Mouse (Mus musculus) heart, embryonic 14.5 days (tissue): ENCODE results near the gene Ctnna2. TPM values are rescaled to one million over a fixed set of nuclear protein-coding genes. Genes with fewer than 3 reads are reported as not detected.
A peak's percentile ranks its signal among the peaks of the same experiment; 100 is the strongest.

Experiments used
- ATAC-seq: fragments of 200-750 bp; cut with Nextera tagmentation; 2 replicates; pipeline ENCODE4 v1.8.0; 2017; ENCODE audit warnings: low read depth, moderate TSS enrichment; ENCODE audit not compliant: insufficient number of reproducible peaks, insufficient read depth, low FRiP score
- H3K27ac ChIP-seq, 2 experiments: fragments of 200-500 bp in 1 of 2; fragments of 300-500 bp in 1 of 2; sonication (generic) in 1 of 2; replicated peaks in 1 of 2; 2 replicates each; pipeline ENCODE4 v1.5.1; 2012 to 2014; ENCODE audit warnings: low read depth in 2 of 2, low read length in 2 of 2, control low read depth in 1 of 2, mild to moderate bottlenecking in 1 of 2, mixed read lengths in 1 of 2; ENCODE audit not compliant: control insufficient read depth in 1 of 2, insufficient read depth in 1 of 2
- H3K27me3 ChIP-seq: fragments of 300-500 bp; sonication (generic); 2 replicates; pipeline ENCODE4 v1.6.1; 2014; ENCODE audit warnings: mild to moderate bottlenecking, low read length, control low read depth; ENCODE audit not compliant: control insufficient read depth, insufficient read depth
- H3K36me3 ChIP-seq: fragments of 300-500 bp; sonication (generic); 2 replicates; pipeline ENCODE4 v1.6.1; 2014; ENCODE audit warnings: mild to moderate bottlenecking, control low read depth, low read length, mixed read lengths; ENCODE audit not compliant: control insufficient read depth, insufficient read depth
- H3K4me1 ChIP-seq, 2 experiments: fragments of 200-500 bp in 1 of 2; fragments of 300-500 bp in 1 of 2; sonication (generic) in 1 of 2; 2 replicates each; pipeline ENCODE4 v1.6.1; 2012 to 2014; ENCODE audit warnings: low read length in 2 of 2, control low read depth in 1 of 2, mixed read lengths in 1 of 2; ENCODE audit not compliant: control insufficient read depth in 2 of 2, insufficient read depth in 2 of 2
- H3K4me2 ChIP-seq: fragments of 300-500 bp; sonication (generic); 2 replicates; pipeline ENCODE4 v1.6.1; 2014; ENCODE audit warnings: mild to moderate bottlenecking, low read length
- H3K4me3 ChIP-seq, 2 experiments: fragments of 200-500 bp in 1 of 2; fragments of 300-500 bp in 1 of 2; sonication (generic) in 1 of 2; 2 replicates each; pipeline ENCODE4 v1.5.1; 2012 to 2014; ENCODE audit warnings: low read length in 2 of 2, mild to moderate bottlenecking in 2 of 2, control low read depth in 1 of 2, low read depth in 1 of 2, moderate library complexity in 1 of 2; ENCODE audit not compliant: control insufficient read depth in 1 of 2, insufficient read depth in 1 of 2
- H3K9ac ChIP-seq: fragments of 300-500 bp; sonication (generic); 2 replicates; pipeline ENCODE4 v1.6.1; 2014; ENCODE audit warnings: mild to moderate bottlenecking, low read length
- H3K9me3 ChIP-seq: fragments of 300-500 bp; sonication (generic); 2 replicates; pipeline ENCODE4 v1.6.1; 2016; ENCODE audit warnings: low read length, control low read depth; ENCODE audit not compliant: control insufficient read depth
- whole genome bisulfite sequencing: fragments of 180-500 bp; shearing (Covaris S2); extraction: QIAGEN DNeasy Blood & Tissue Kit; methylation state at CpG from one replicate; pipeline ENCODE4 v1.1.7; 2014; 5-methylcytosine and 5-hydroxymethylcytosine counted together
- polyA plus RNA-seq: library from polyadenylated mRNA; unstranded; fragments of >200 nt; fragmentation: Nextera tagmentation; extraction: Ambion mirVana; gene quantifications from 2 replicates; pipeline ENCODE4 v1.2.1, GENCODE M21; 2014

Gene Ctnna2
- 1.3 and 1.8 TPM in 2 replicates for polyA plus RNA-seq

GRCm38 (mm10) chr6:77979241-77979961, at the start of gene Ctnna2:
TSS of gene Ctnna2 (minus strand) at chr6:77979699.
- peak within 1 kb of the TSS; percentile 21; the same call in 1 of the 2 replicates for H3K9ac ChIP-seq
- ATAC-seq, result peak; percentile 76; the same call in 1 of the 2 replicates
- under 1% methylated on average over 46 of the region's 58 CpGs for WGBS
- no peak within 1 kb of the TSS for H3K27ac ChIP-seq
- peak within 1 kb of the TSS; percentile 39 to 49 for H3K4me3 ChIP-seq
- no peaks in the 10 kb centered on the region for H3K9me3 ChIP-seq
- no peaks in the 10 kb centered on the region for H3K36me3 ChIP-seq
- H3K4me1 ChIP-seq, result no peaks in the 10 kb centered on the region
- H3K27me3 ChIP-seq, result peaks cover 4% of the 10 kb centered on the region; the same call in 1 of the 2 replicates
- peak within 1 kb of the TSS; percentile 87 for H3K4me2 ChIP-seq

GRCm38 (mm10) chr6:77980137-77981052, 896 bp upstream of the Ctnna2 start:
- WGBS, result 15% methylated on average over 15 of the region's 15 CpGs
- Histone ChIP-seq H3K9ac (no peak overlapping the region), H3K4me1 (no peaks in the 10 kb centered on the region), H3K36me3 (no peaks in the 10 kb centered on the region), H3K27me3 (peaks cover 4% of the 10 kb centered on the region; the same call in 1 of the 2 replicates), H3K4me3 (peak overlapping the region in 1 of 2 experiments; percentile 49; a peak in 1 of 4 replicates), H3K9me3 (no peaks in the 10 kb centered on the region), H3K27ac (no peak overlapping the region), H3K4me2 (peak overlapping the region; percentile 87)
- no peak for ATAC-seq

DNA sequence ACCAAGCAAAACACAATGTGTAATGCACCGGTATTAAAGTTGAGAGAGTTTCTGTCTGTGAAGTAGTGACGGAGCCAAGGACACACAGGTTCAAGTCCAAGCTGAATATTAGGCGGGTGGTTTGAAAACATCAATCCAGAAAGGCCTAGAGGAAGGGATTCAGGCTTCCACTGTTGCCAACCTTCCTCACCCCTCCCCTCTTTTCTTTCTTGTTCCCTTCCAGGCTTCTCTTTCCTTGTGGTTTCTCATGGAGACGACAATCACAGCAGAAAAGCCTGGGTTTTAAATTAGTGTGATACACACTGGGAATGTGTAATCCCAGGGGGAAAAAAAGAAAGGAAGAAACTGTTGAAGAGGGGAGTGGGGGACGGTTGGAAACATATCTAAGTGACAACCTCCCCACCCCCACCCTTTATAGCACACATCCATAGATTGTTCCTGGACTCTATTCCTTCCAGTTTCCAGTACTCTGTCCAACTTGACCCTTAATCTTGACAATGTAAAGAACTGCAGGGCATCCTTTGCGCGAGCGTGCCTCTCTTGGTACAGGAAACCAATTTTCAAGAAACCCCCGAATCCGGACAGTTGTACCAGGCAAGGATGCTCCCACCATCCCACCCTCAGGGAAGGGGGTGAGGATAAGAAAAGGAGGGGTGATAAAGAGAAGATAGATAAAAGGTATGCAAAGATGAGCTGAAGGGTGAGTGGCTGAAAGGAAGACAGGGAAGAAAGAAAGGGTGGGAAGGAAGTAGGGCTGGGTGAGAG, 841 bp downstream of the Ctnna2 start:
- Histone ChIP-seq H3K9ac (peak overlapping the region; percentile 21; the same call in 1 of the 2 replicates), H3K27me3 (peaks cover 4% of the 10 kb centered on the region; the same call in 1 of the 2 replicates), H3K36me3 (no peaks in the 10 kb centered on the region), H3K27ac (no peak overlapping the region), H3K9me3 (no peaks in the 10 kb centered on the region), H3K4me3 (peak overlapping the region; percentile 39 to 49), H3K4me2 (peak overlapping the region; percentile 87), H3K4me1 (no peaks in the 10 kb centered on the region)
- no peak for ATAC-seq
- WGBS, result 28% methylated on average over 10 of the region's 10 CpGs

DNA sequence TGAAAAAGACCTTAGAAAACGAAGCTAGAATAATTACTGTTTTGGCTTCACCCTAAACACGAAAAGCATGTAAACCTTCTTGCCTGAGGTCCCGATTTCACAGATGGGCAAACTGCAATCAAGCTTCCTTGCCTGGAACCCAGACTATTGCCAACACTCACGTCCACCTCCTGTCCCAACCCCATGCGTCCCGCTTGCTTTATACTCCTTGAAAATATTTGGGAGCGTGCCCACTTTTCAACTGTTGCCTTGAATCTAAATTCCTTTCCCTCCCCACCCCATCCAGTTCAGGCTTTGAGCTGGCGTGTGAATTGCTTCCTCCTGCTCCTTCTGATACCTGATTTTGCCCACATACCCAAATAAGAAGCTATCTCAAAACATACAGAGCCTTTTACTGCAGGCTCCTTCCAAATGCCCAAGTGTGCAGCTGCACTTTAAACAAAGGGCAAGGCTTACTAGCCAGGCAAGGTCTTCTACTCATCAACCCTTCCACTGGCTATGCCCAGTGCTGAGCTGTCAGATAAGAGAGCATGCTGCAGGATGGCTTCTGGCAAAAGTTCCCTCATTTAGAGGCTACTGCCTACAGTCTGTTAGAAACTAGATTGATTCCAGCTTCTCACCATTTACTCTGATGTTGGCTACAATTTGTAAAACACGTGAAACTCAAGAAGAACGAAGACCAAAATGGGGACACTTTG, 8.8 kb downstream of the Ctnna2 start:
- Histone ChIP-seq H3K36me3 (no peaks in the 10 kb centered on the region), H3K4me2 (no peak overlapping the region), H3K9me3 (no peaks in the 10 kb centered on the region), H3K4me3 (no peak overlapping the region), H3K27me3 (no peaks in the 10 kb centered on the region), H3K27ac (no peak overlapping the region), H3K9ac (no peak overlapping the region), H3K4me1 (no peaks in the 10 kb centered on the region)
- 57% methylated on average over 10 of the region's 10 CpGs for WGBS
- no peak for ATAC-seq

DNA sequence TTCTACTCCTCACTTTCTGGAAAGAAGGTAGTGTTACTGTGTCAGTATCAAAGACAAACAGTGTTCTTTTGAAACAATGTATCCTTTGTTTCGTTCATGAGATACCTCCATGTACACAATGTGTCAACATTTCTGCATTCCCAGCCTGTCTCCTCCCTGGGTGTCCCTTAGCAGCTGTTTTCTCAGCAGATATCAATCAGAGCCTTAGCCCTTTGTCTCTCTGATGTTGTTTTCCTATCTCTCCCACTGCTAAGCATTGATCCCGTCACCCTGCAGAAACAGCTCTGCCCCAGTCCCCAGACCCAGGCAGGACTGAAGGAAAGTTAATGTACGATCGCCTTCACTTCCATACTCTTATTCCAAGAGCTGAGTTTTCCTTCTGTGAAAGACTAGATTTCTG, 9.7 kb downstream of the Ctnna2 start:
- no peak overlapping the region for H3K4me3 ChIP-seq
- no peaks in the 10 kb centered on the region for H3K9me3 ChIP-seq
- H3K9ac ChIP-seq, result no peak overlapping the region
- 17% methylated on average over 4 of the region's 4 CpGs for WGBS
- no peak overlapping the region for H3K27ac ChIP-seq
- no peak overlapping the region for H3K4me2 ChIP-seq
- H3K4me1 ChIP-seq, result no peaks in the 10 kb centered on the region
- ATAC-seq, result no peak
- no peaks in the 10 kb centered on the region for H3K36me3 ChIP-seq
- no peaks in the 10 kb centered on the region for H3K27me3 ChIP-seq

GRCm38 (mm10) chr6:77962011-77962410, 17.5 kb downstream of the Ctnna2 start:
- H3K4me2 ChIP-seq, result no peak overlapping the region
- no peak overlapping the region for H3K9ac ChIP-seq
- no peak for ATAC-seq
- no peaks in the 10 kb centered on the region for H3K27me3 ChIP-seq
- H3K27ac ChIP-seq, result no peak overlapping the region
- 72% methylated on average over 1 of the region's 1 CpGs for WGBS
- no peaks in the 10 kb centered on the region for H3K36me3 ChIP-seq
- no peak overlapping the region for H3K4me3 ChIP-seq
- H3K4me1 ChIP-seq, result no peaks in the 10 kb centered on the region
- no peaks in the 10 kb centered on the region for H3K9me3 ChIP-seq

GRCm38 (mm10) chr6:77951276-77951675, 28.2 kb downstream of the Ctnna2 start:
- Histone ChIP-seq H3K4me1 (no peaks in the 10 kb centered on the region), H3K9ac (no peak overlapping the region), H3K9me3 (no peaks in the 10 kb centered on the region), H3K27me3 (no peaks in the 10 kb centered on the region), H3K27ac (no peak overlapping the region), H3K36me3 (no peaks in the 10 kb centered on the region), H3K4me2 (no peak overlapping the region), H3K4me3 (no peak overlapping the region)
- 81% methylated on average over 4 of the region's 4 CpGs for WGBS
- no peak for ATAC-seq
